Mouse (Mus musculus) layer of hippocampus, adult 11-12 months (tissue): Measurements from ENCODE around the gene C1qb.

ENCODE experiments used
- DNase-seq: peaks from one replicate; pipeline ENCODE4 v3.0.0; 2022; ENCODE audit warnings: low spot score

C1qb gene

GRCm38 (mm10) chr4:136886101-136886500, at the start of gene C1qb:
Gene C1qb, minus strand, starts transcription at chr4:136886187.
- DNase-seq = peak; percentile 54

- DNase-seq = no peak
Observed at GRCm38 (mm10) chr4:136934746-136935613, 49.0 kb upstream of the C1qb start.

- no peak for DNase-seq
Observed at GRCm38 (mm10) chr4:136930474-136930873, 44.5 kb upstream of the C1qb start.

- peak; percentile 27 for DNase-seq
Observed at GRCm38 (mm10) chr4:136928928-136929327, 42.9 kb upstream of the C1qb start.

- DNase-seq = no peak
Observed at GRCm38 (mm10) chr4:136925804-136926203, 39.8 kb upstream of the C1qb start.

- DNase-seq = peak; percentile 24
Observed at GRCm38 (mm10) chr4:136924529-136924928, 38.5 kb upstream of the C1qb start.

GRCm38 (mm10) chr4:136919526-136919925, 33.5 kb upstream of the C1qb start:
- DNase-seq = peak; percentile 24

- no peak for DNase-seq
Observed at GRCm38 (mm10) chr4:136918834-136919233, 32.8 kb upstream of the C1qb start.

- DNase-seq = no peak
Observed at GRCm38 (mm10) chr4:136917165-136917524, 31.2 kb upstream of the C1qb start.

GRCm38 (mm10) chr4:136916359-136917164, 30.6 kb upstream of the C1qb start:
- DNase-seq = no peak

- DNase-seq = no peak
Observed at GRCm38 (mm10) chr4:136912841-136913240, 26.9 kb upstream of the C1qb start.

GRCm38 (mm10) chr4:136911804-136912203, 25.8 kb upstream of the C1qb start:
- DNase-seq = peak; percentile 32

GRCm38 (mm10) chr4:136911211-136911646, 25.2 kb upstream of the C1qb start:
- DNase-seq = no peak

GRCm38 (mm10) chr4:136907809-136908208, 21.8 kb upstream of the C1qb start:
- no peak for DNase-seq

GRCm38 (mm10) chr4:136907033-136907432, 21.0 kb upstream of the C1qb start:
- no peak for DNase-seq

GRCm38 (mm10) chr4:136904767-136905539, 19.0 kb upstream of the C1qb start:
- DNase-seq = no peak

- no peak for DNase-seq
Observed at GRCm38 (mm10) chr4:136899154-136899553, 13.2 kb upstream of the C1qb start.

GRCm38 (mm10) chr4:136898637-136899036, 12.7 kb upstream of the C1qb start, which contains the start of gene C1qa:
Gene C1qa, minus strand, starts transcription at chr4:136898803.
- peak; percentile 33 for DNase-seq

- DNase-seq = no peak
Observed at GRCm38 (mm10) chr4:136898084-136898598, 12.2 kb upstream of the C1qb start.

- no peak for DNase-seq
Observed at GRCm38 (mm10) chr4:136896461-136896860, 10.5 kb upstream of the C1qb start.

GRCm38 (mm10) chr4:136895861-136896260, 9.9 kb upstream of the C1qb start:
- DNase-seq = no peak

- no peak for DNase-seq
Observed at GRCm38 (mm10) chr4:136894821-136895220, 8.8 kb upstream of the C1qb start.
